Mouse (Mus musculus) intestine, embryonic 16.5 days (tissue): Measurements from ENCODE around the gene Arx. TPM values are rescaled to one million over a fixed set of nuclear protein-coding genes. Genes with fewer than 3 reads are reported as not detected.

ENCODE experiments used
- ATAC-seq: fragments of 200-750 bp; cut with Nextera tagmentation; 2 replicates; pipeline ENCODE4 v1.8.0; 2017; ENCODE audit warnings: moderate TSS enrichment, moderate library complexity
- H3K27ac ChIP-seq: fragments of 300-500 bp; sonication (generic); 2 replicates; pipeline ENCODE4 v1.5.1; 2014; ENCODE audit warnings: mild to moderate bottlenecking, low read length
- H3K27me3 ChIP-seq: fragments of 300-500 bp; sonication (generic); replicated peaks from 2 replicates; pipeline ENCODE4 v1.6.1; 2014; ENCODE audit warnings: low read length, control low read depth, mixed read lengths; ENCODE audit not compliant: control insufficient read depth, insufficient read depth
- H3K36me3 ChIP-seq: fragments of 300-500 bp; sonication (generic); 2 replicates; pipeline ENCODE4 v1.6.1; 2014; ENCODE audit warnings: low read length, control low read depth; ENCODE audit not compliant: control insufficient read depth, insufficient read depth
- H3K4me1 ChIP-seq: fragments of 300-500 bp; sonication (generic); 2 replicates; pipeline ENCODE4 v1.6.1; 2014; ENCODE audit warnings: low read length, control low read depth, mixed read lengths; ENCODE audit not compliant: control insufficient read depth, insufficient read depth
- H3K4me2 ChIP-seq: fragments of 300-500 bp; sonication (generic); 2 replicates; pipeline ENCODE4 v1.6.1; 2014; ENCODE audit warnings: low read depth, low read length, control low read depth
- H3K4me3 ChIP-seq: fragments of 300-500 bp; sonication (generic); 2 replicates; pipeline ENCODE4 v1.5.1; 2014; ENCODE audit warnings: mild to moderate bottlenecking, low read length
- H3K9ac ChIP-seq: fragments of 300-500 bp; sonication (generic); 2 replicates; pipeline ENCODE4 v1.6.1; 2014; ENCODE audit warnings: low read depth, low read length
- H3K9me3 ChIP-seq: fragments of 300-500 bp; sonication (generic); 2 replicates; pipeline ENCODE4 v1.6.1; 2016; ENCODE audit warnings: low read length, control low read depth; ENCODE audit not compliant: control insufficient read depth
- WGBS: fragments of 180-500 bp; shearing (Covaris S2); extraction: QIAGEN DNeasy Blood & Tissue Kit; methylation state at CpG from one replicate; pipeline ENCODE4 v1.1.7; 2014; 5-methylcytosine and 5-hydroxymethylcytosine counted together
- polyA plus RNA-seq: library from polyadenylated mRNA; unstranded; fragments of >200 nt; fragmentation: Nextera tagmentation; extraction: Ambion mirVana; gene quantifications from 2 replicates; pipeline ENCODE4 v1.2.1, GENCODE M21; 2015

Gene Arx
- polyA plus RNA-seq, 1 experiment from 2014 or later: 0.31 TPM

DNA sequence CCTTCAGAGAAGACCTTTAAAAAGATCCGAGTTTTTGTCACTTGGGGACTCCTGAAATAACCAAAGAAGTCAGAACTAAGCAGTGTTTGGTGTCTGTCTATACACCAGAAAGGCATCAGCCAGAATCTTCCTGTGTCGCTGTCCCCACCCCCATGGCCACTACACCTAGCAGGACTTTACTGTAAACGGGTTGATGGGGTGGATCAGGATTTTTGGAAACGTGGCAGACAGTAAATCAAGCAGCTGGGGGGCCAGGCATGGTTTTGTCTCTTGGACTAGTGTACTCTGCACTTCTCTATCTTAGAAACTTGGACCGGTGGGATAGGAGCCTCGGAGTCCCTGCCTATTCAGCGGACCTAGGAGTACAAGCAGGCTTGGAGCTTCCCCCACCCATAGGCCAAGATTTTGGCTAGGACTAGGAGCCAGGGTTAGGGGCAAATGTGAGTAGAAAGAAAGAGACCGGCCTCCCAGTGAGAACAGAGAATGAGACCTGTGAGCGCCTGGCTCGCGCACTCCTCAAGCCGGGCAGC is 3.7 kb downstream of the Arx start:
- no peak for ATAC-seq
- Histone ChIP-seq H3K36me3 (no peaks in the 10 kb centered on the region), H3K9ac (no peak overlapping the region), H3K27ac (no peak overlapping the region), H3K4me1 (no peaks in the 10 kb centered on the region; the same call in 1 of the 2 replicates), H3K4me2 (no peak overlapping the region), H3K27me3 (peaks cover 84% of the 10 kb centered on the region), H3K4me3 (no peak overlapping the region), H3K9me3 (0 out of 2 replicates have a peak, but pooled peaks cover 5% of the 10 kb centered on the region)
- 14% methylated on average over 12 of the region's 12 CpGs for WGBS

GRCm38 (mm10) chrX:93292031-93292430 is 5.8 kb downstream of the Arx start:
- 22% methylated on average over 6 of the region's 6 CpGs for WGBS
- peaks cover 75% of the 10 kb centered on the region for H3K27me3 ChIP-seq

GRCm38 (mm10) chrX:93294736-93295490 is 8.7 kb downstream of the Arx start:
- no peak overlapping the region for H3K4me3 ChIP-seq
- no peak overlapping the region for H3K9ac ChIP-seq
- no peaks in the 10 kb centered on the region for H3K36me3 ChIP-seq
- no peak overlapping the region for H3K27ac ChIP-seq
- WGBS: 10% methylated on average over 25 of the region's 25 CpGs
- peaks cover 75% of the 10 kb centered on the region for H3K27me3 ChIP-seq
- H3K9me3 ChIP-seq: no peaks in the 10 kb centered on the region
- H3K4me2 ChIP-seq: no peak overlapping the region
- ATAC-seq: no peak
- no peaks in the 10 kb centered on the region for H3K4me1 ChIP-seq

More at GRCm38 (mm10) chrX:93292031-93292430, 5.8 kb downstream of the Arx start:
- H3K4me1 ChIP-seq: no peaks in the 10 kb centered on the region
- no peaks in the 10 kb centered on the region for H3K9me3 ChIP-seq
- H3K4me2 ChIP-seq: no peak overlapping the region
- no peak overlapping the region for H3K9ac ChIP-seq
- no peak for ATAC-seq
- H3K4me3 ChIP-seq: no peak overlapping the region
- no peak overlapping the region for H3K27ac ChIP-seq
- no peaks in the 10 kb centered on the region for H3K36me3 ChIP-seq

- H3K4me2 ChIP-seq: no peak overlapping the region
- H3K4me1 ChIP-seq: no peaks in the 10 kb centered on the region
- H3K36me3 ChIP-seq: no peaks in the 10 kb centered on the region
- no peak overlapping the region for H3K9ac ChIP-seq
- no peak for ATAC-seq
- 17% methylated on average over 5 of the region's 5 CpGs for WGBS
- no peak overlapping the region for H3K4me3 ChIP-seq
- H3K27ac ChIP-seq: no peak overlapping the region
- no peaks in the 10 kb centered on the region for H3K9me3 ChIP-seq
- H3K27me3 ChIP-seq: peaks cover 76% of the 10 kb centered on the region
Observed at GRCm38 (mm10) chrX:93295819-93296218, 9.6 kb downstream of the Arx start.

GRCm38 (mm10) chrX:93297001-93297441 is 10.8 kb downstream of the Arx start:
- Histone ChIP-seq H3K4me1 (no peaks in the 10 kb centered on the region), H3K36me3 (no peaks in the 10 kb centered on the region), H3K27ac (no peak overlapping the region), H3K4me3 (peak overlapping the region; percentile 24), H3K9ac (no peak overlapping the region), H3K4me2 (peak overlapping the region; percentile 35), H3K27me3 (peaks cover 73% of the 10 kb centered on the region), H3K9me3 (no peaks in the 10 kb centered on the region)
- ATAC-seq: no peak
- WGBS: 14% methylated on average over 40 of the region's 40 CpGs

GRCm38 (mm10) chrX:93299046-93299626 is 12.9 kb downstream of the Arx start:
- H3K27ac ChIP-seq: no peak overlapping the region
- no peak for ATAC-seq
- peak overlapping the region; percentile 30 for H3K4me2 ChIP-seq
- WGBS: 18% methylated on average over 43 of the region's 43 CpGs
- H3K4me1 ChIP-seq: no peaks in the 10 kb centered on the region
- H3K36me3 ChIP-seq: no peaks in the 10 kb centered on the region
- peak overlapping the region; percentile 33 for H3K4me3 ChIP-seq
- no peak overlapping the region for H3K9ac ChIP-seq
- H3K27me3 ChIP-seq: peaks cover 70% of the 10 kb centered on the region
- no peaks in the 10 kb centered on the region for H3K9me3 ChIP-seq

DNA sequence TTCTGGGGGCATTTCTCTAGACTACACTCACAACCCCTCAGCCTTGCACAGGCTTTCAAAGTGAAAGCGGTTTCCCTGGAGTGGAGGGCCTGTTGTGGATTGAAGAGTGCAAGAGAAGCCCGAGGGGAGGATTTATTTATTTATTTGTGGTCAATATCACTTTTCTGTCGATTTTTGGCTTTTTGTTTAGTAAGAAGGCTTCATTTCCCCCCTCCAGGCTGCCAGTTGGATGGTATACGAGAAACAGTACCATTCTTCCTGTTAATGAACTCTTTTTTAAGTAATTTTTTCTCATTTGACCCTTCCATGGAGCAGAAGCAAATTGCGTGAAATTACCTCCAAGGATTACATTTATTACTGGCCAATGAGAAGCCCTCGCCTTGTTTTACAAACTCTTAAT is 13.5 kb downstream of the Arx start:
- H3K4me2 ChIP-seq: no peak overlapping the region
- 23% methylated on average over 6 of the region's 6 CpGs for WGBS
- H3K27ac ChIP-seq: no peak overlapping the region
- H3K9ac ChIP-seq: no peak overlapping the region
- H3K4me1 ChIP-seq: no peaks in the 10 kb centered on the region
- ATAC-seq: no peak
- peaks cover 64% of the 10 kb centered on the region for H3K27me3 ChIP-seq
- H3K36me3 ChIP-seq: no peaks in the 10 kb centered on the region
- H3K4me3 ChIP-seq: no peak overlapping the region
- no peaks in the 10 kb centered on the region for H3K9me3 ChIP-seq

DNA sequence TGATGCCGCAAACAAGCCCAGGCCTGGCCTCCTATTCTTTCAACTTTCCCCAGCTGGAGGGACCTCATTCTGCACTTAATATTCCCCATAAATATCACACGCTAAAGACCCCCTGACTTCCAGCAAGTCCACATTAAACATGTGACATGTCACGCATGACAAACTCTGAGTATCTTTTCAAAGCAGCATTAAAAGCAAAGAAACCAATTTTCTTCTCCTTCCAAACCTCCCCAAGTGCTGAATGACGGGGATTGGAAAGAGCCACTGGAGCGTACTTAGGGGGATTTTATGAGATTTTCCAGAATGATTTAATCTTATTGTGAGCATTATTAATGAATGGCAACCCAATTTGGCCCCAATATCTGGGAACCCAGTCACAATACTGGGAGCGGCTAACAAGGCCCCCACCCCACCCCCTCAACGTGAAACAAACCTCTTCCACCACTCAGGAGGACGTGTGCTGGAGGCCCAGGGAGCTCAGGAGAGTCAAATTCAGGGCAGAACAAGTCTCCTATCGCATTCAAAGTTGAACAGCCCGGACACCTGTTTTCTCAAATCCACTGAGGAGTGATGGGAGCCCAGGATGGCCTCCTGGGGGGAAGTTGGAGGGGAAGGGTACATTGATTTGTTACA is 14.1 kb downstream of the Arx start:
- Histone ChIP-seq H3K36me3 (no peaks in the 10 kb centered on the region), H3K4me2 (no peak overlapping the region), H3K4me3 (no peak overlapping the region), H3K4me1 (no peaks in the 10 kb centered on the region), H3K27ac (no peak overlapping the region), H3K27me3 (peaks cover 63% of the 10 kb centered on the region), H3K9me3 (no peaks in the 10 kb centered on the region), H3K9ac (no peak overlapping the region)
- no peak for ATAC-seq
- 27% methylated on average over 10 of the region's 10 CpGs for WGBS

GRCm38 (mm10) chrX:93301798-93302197 is 15.6 kb downstream of the Arx start:
- H3K4me1 ChIP-seq: no peaks in the 10 kb centered on the region
- peaks cover 53% of the 10 kb centered on the region for H3K27me3 ChIP-seq
- no peak overlapping the region for H3K4me3 ChIP-seq
- H3K27ac ChIP-seq: no peak overlapping the region
- H3K4me2 ChIP-seq: no peak overlapping the region
- ATAC-seq: no peak
- H3K9ac ChIP-seq: no peak overlapping the region
- WGBS: 12% methylated on average over 7 of the region's 7 CpGs
- no peaks in the 10 kb centered on the region for H3K36me3 ChIP-seq
- no peaks in the 10 kb centered on the region for H3K9me3 ChIP-seq
